Mouse (Mus musculus): Measurements from ENCODE around the gene Myh7b. TPM values are rescaled to one million over a fixed set of nuclear protein-coding genes. Genes with fewer than 3 reads are reported as not detected.

Myh7b gene
- total and polyA plus RNA-seq, 3 experiments: 0.51 TPM; not detected in 2

- peaks cover 20 to 44% of the 10 kb centered on the region in 2 experiments for H3K36me3 ChIP-seq (replicated peaks in 1 of 2; ENCODE audit: control insufficient read depth in 1 of 2, insufficient read depth in 1 of 2, low read length in 1 of 2)
- H3K9me3 ChIP-seq (replicated peaks; ENCODE audit: low read length): no peaks in the 10 kb centered on the region
- H3K79me2 ChIP-seq (replicated peaks; ENCODE audit: control insufficient read depth, extremely low read depth, insufficient read depth, poor library complexity, severe bottlenecking): peaks cover 26% of the 10 kb centered on the region
- H3K27ac ChIP-seq (ENCODE audit: insufficient read depth, low read depth): no peak overlapping the region
- no peak overlapping the region for H3K9ac ChIP-seq (ENCODE audit: insufficient read depth, low read depth)
- H3K4me2 ChIP-seq (ENCODE audit: insufficient read depth, low read depth, poor library complexity, severe bottlenecking): no peak overlapping the region
- no peak overlapping the region for H3K4me3 ChIP-seq (replicated peaks in 1 of 3; ENCODE audit: low read depth in 2 of 3, low read length in 2 of 3, poor library complexity in 1 of 3)
- no peak for TF ChIP-seq KAT2A (IDR thresholded peaks at IDR 0.05; ENCODE audit: insufficient replicate concordance, low read length)
- no peak for TF ChIP-seq EP300 (IDR thresholded peaks at IDR 0.05; ENCODE audit: low read length)
- no peak for TF ChIP-seq E2F4 (IDR thresholded peaks at IDR 0.05; ENCODE audit: insufficient replicate concordance, low read depth, low read length)
- TF ChIP-seq MAFK (IDR thresholded peaks at IDR 0.05; ENCODE audit: insufficient replicate concordance, low read length): no peak
- TF ChIP-seq JUND (conservative IDR thresholded peaks at IDR 0.05; ENCODE audit: low read depth, low read length): no peak
- TF ChIP-seq GABPA (IDR thresholded peaks at IDR 0.05; ENCODE audit: insufficient replicate concordance, low read depth, low read length): no peak
- TF ChIP-seq HCFC1 (IDR thresholded peaks at IDR 0.05; ENCODE audit: low read depth, low read length): no peak
- no peak for TF ChIP-seq RAD21 (IDR thresholded peaks at IDR 0.05; ENCODE audit: low read depth, low read length)
- TF ChIP-seq POLR2AphosphoS2 (IDR thresholded peaks at IDR 0.05; ENCODE audit: low read depth, low read length): no peak
- no peak for TF ChIP-seq SMC3 (IDR thresholded peaks at IDR 0.05; ENCODE audit: low read depth, low read length)
- no peak for TF ChIP-seq ZMIZ1 (IDR thresholded peaks at IDR 0.05; ENCODE audit: low read depth, low read length)
- no peak for TF ChIP-seq MXI1 (IDR thresholded peaks at IDR 0.05; ENCODE audit: low read depth, low read length)
- TF ChIP-seq MAZ (IDR thresholded peaks at IDR 0.05; ENCODE audit: low read depth, low read length): no peak
- no peak for TF ChIP-seq CHD2 (IDR thresholded peaks at IDR 0.05; ENCODE audit: low read length)
- no peak for TF ChIP-seq POLR2A (IDR thresholded peaks at IDR 0.05; ENCODE audit: low read depth, low read length)
- TF ChIP-seq ELF1 (IDR thresholded peaks at IDR 0.05; ENCODE audit: low read depth, low read length): no peak
- no peak for TF ChIP-seq ZC3H11A (IDR thresholded peaks at IDR 0.05; ENCODE audit: low read depth, low read length)
- no peak for TF ChIP-seq MYC (IDR thresholded peaks at IDR 0.05; ENCODE audit: low read depth, low read length)
- no peak for TF ChIP-seq IRF4 (IDR thresholded peaks at IDR 0.05; ENCODE audit: low read depth, low read length)
- TF ChIP-seq USF2 (conservative IDR thresholded peaks at IDR 0.05; ENCODE audit: low read depth, low read length): no peak
- dilution Hi-C loops (cut with MboI; ENCODE audit: extremely low pct_ligation_motif_present, extremely low pct_unique_long_range_greater_than_20kb, low sequenced_read_pairs): no loop called here
- in situ Hi-C loops (cut with MboI; ENCODE audit: low pct_ligation_motif_present, low pct_unique_long_range_greater_than_20kb, low sequenced_read_pairs): loop anchor here (25.0 kb wide), 1 partner anchor 262 kb away; the partner anchor contains the start of genes Gdf5, Gm15557 and Uqcc1
- H3K4me1 ChIP-seq (ENCODE audit: control insufficient read depth in 1 of 2, insufficient read depth in 2 of 2): peaks cover 4 to 19% of the 10 kb centered on the region in 2 experiments
- DNase-seq (ENCODE audit: extremely low read depth): no peak
- H3K27me3 ChIP-seq (replicated peaks): no peaks in the 10 kb centered on the region
These were observed 64.1 kb downstream of the Myh7b start for GRCm38 (mm10) chr2:155675118-155675517.

- peaks cover 0 to 16% of the 10 kb centered on the region in 2 experiments for H3K36me3 ChIP-seq (replicated peaks in 1 of 2; ENCODE audit: control insufficient read depth in 1 of 2, insufficient read depth in 1 of 2, low read length in 1 of 2)
- no peak overlapping the region; the same call in 1 of the 2 replicates for H3K4me2 ChIP-seq (ENCODE audit: insufficient read depth, low read depth, poor library complexity, severe bottlenecking)
- peak; percentile 13 for DNase-seq (ENCODE audit: extremely low read depth)
- no peak for TF ChIP-seq POLR2A (IDR thresholded peaks at IDR 0.05; ENCODE audit: low read depth, low read length)
- no peak for TF ChIP-seq ELF1 (IDR thresholded peaks at IDR 0.05; ENCODE audit: low read depth, low read length)
- no peak for TF ChIP-seq RAD21 (IDR thresholded peaks at IDR 0.05; ENCODE audit: low read depth, low read length)
- in situ Hi-C loops (cut with MboI; ENCODE audit: low pct_ligation_motif_present, low pct_unique_long_range_greater_than_20kb, low sequenced_read_pairs): loop anchor here (25.0 kb wide), 1 partner anchor 258 kb away; the partner anchor contains the start of genes Gdf5, Gm15557 and Uqcc1
- dilution Hi-C loops (cut with MboI; ENCODE audit: extremely low pct_ligation_motif_present, extremely low pct_unique_long_range_greater_than_20kb, low sequenced_read_pairs): no loop called here
- H3K27me3 ChIP-seq (replicated peaks): no peaks in the 10 kb centered on the region
- no peak overlapping the region for H3K4me3 ChIP-seq (replicated peaks in 1 of 3; ENCODE audit: low read depth in 2 of 3, low read length in 2 of 3, poor library complexity in 1 of 3)
- H3K9ac ChIP-seq (ENCODE audit: insufficient read depth, low read depth): no peak overlapping the region
- H3K79me2 ChIP-seq (replicated peaks; ENCODE audit: control insufficient read depth, extremely low read depth, insufficient read depth, poor library complexity, severe bottlenecking): peaks cover 34% of the 10 kb centered on the region
- H3K9me3 ChIP-seq (replicated peaks; ENCODE audit: low read length): no peaks in the 10 kb centered on the region
- H3K4me1 ChIP-seq (ENCODE audit: control insufficient read depth in 1 of 2, insufficient read depth in 2 of 2): peaks cover 7 to 43% of the 10 kb centered on the region in 2 experiments
- H3K27ac ChIP-seq (ENCODE audit: insufficient read depth, low read depth): no peak overlapping the region
These were observed 68.6 kb downstream of the Myh7b start for GRCm38 (mm10) chr2:155679586-155680110.

Data from CH12.LX (cell line).